ENCODE assay signal across 27 mouse cellular contexts in the genomic region with DNA sequence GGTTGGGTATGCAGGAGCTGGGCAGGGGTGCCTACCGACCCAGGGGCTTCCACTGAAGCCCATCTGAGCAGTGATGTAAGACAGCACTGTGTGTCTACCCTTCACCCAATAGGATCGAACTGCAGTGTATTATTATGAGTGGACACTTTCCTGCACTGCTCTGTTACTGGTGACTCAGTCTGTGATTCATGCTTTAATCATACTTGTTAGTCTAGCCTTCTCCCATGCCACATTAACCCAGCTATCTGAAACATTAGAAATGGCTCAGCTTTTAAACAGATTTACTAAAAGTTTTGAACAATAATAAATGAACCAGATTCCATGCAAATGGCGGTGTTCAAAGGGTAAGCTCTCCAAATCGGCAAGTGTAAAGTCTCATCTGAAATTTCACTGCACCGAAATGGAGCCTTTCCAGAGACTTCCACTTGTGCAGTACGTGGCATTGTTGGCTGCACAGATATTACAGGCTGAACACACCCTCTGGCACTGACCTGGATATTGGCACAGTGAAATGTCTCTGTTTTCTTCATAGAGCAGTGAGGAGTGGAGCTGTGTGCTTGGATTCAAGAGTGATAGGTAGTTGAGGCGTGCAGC. TPM values are rescaled to one million over a fixed set of nuclear protein-coding genes. Genes with fewer than 3 reads are reported as not detected.
DNase-seq lines count a peak whose midpoint lies in the region; ATAC-seq lines count a peak whose summit lies in the region.
"Had no signal": no experiment of that assay in that cellular context is flagged by ENCODE, and none has a peak within 500 bp of the region (broad histone marks: within the 10 kb centered on the region; RNA-seq: fewer than 3 reads in every experiment).

No protein-coding gene starts in this region.

- no peaks in the 10 kb centered on the region for H3K9me3 ChIP-seq in hindbrain, embryonic 12.5 days (replicated peaks)
- H3K9me3 ChIP-seq: heart, embryonic 10.5 days; heart, embryonic 15.5 days; neural tube, embryonic 12.5 days had no signal

- no peak for ATAC-seq in hindbrain, embryonic 12.5 days (ENCODE audit: low FRiP score)
- ATAC-seq: forebrain, embryonic 14.5 days; intestine, embryonic 16.5 days; midbrain, embryonic 16.5 days had no signal

- no peak overlapping the region for H3K9ac ChIP-seq in hindbrain, embryonic 12.5 days
- H3K9ac ChIP-seq: heart, embryonic 15.5 days; liver, embryonic 14.5 days; lung, embryonic 14.5 days; neural tube, embryonic 12.5 days had no signal

- H3K27ac ChIP-seq in hindbrain, embryonic 12.5 days, result no peak overlapping the region
- H3K27ac ChIP-seq: heart, embryonic 10.5 days; heart, embryonic 15.5 days; kidney, postnatal 0 days; liver, embryonic 14.5 days; neural tube, embryonic 12.5 days had no signal

- H3K4me1 ChIP-seq in hindbrain, embryonic 12.5 days, result peaks cover 9% of the 10 kb centered on the region; the same call in 1 of the 2 replicates

- H3K4me3 ChIP-seq in hindbrain, embryonic 12.5 days, result no peak overlapping the region
- H3K4me3 ChIP-seq: heart, embryonic 10.5 days; heart, embryonic 15.5 days; neural tube, embryonic 12.5 days had no signal

- no peak overlapping the region for H3K4me2 ChIP-seq in hindbrain, embryonic 12.5 days (replicated peaks)
- H3K4me2 ChIP-seq: heart, embryonic 15.5 days; lung, embryonic 14.5 days; neural tube, embryonic 12.5 days had no signal

- 0 out of 2 replicates have a peak, but pooled peaks cover 3% of the 10 kb centered on the region for H3K27me3 ChIP-seq in hindbrain, embryonic 12.5 days
- H3K27me3 ChIP-seq: heart, embryonic 15.5 days; neural tube, embryonic 12.5 days had no signal

- DNase-seq in adrenal gland, adult 2 months, result peak; percentile 59
- no peak for DNase-seq in adrenal gland, adult 8-10 months
- DNase-seq in 3134 (ENCODE audit: extremely low read depth, insufficient read length, low spot score), result peak; percentile 68
- peak; percentile 61 for DNase-seq in NIH3T3 (ENCODE audit: low read depth)
- DNase-seq in fibroblast of lung, adult 2 months (ENCODE audit: low read depth), result peak; percentile 73
- no peak for DNase-seq in MN1 (ENCODE audit: low spot score)
- DNase-seq: cerebellum, adult 11 months; cerebellum, postnatal 10 days; gastrocnemius, postnatal 14 days; heart, adult 11 months; kidney, adult 8-10 months; layer of hippocampus, postnatal 36 days; left cerebral cortex, postnatal 4 days; lung, embryonic 14.5 days; lung, postnatal 14 days; right cerebral cortex, postnatal 4 days; thymus, adult 2 months; thymus, postnatal 36 days had no signal

- 90% methylated on average over 7 of the region's 7 CpGs for WGBS in hindbrain, embryonic 12.5 days

- H3K36me3 ChIP-seq in hindbrain, embryonic 12.5 days, result no peaks in the 10 kb centered on the region
- H3K36me3 ChIP-seq: heart, embryonic 10.5 days; heart, embryonic 15.5 days; neural tube, embryonic 12.5 days had no signal

RNA-seq across cellular contexts. Expression of gene Arhgap42, which starts 2.4 kb away (rescaled TPM):
- 10 to 100 TPM; 26.0 to 31.1 TPM for total RNA-seq in adrenal gland, adult 2 months (2021)
- polyA plus RNA-seq in adrenal gland, adult 2 months (2012; rRNA removed), result 25.2 and 31.8 TPM in 2 replicates
- total RNA-seq in adrenal gland, adult 8-10 months (2022), result 10 to 100 TPM; 20.5 to 41.4 (median 27.8) TPM
- 27.7 and 28.3 TPM in 2 replicates for polyA plus RNA-seq in hindbrain, embryonic 12.5 days (2016; fragmentation: Nextera tagmentation; extraction: Ambion mirVana)

Comparison
In these comparisons a context has a peak if more than half of its experiments do, and no peak if none do; other contexts are left out.
1. DNase-seq: peak in adrenal gland, adult 2 months (single experiment), 3134 (single experiment), NIH3T3 (single experiment) and fibroblast of lung, adult 2 months (single experiment); none in adrenal gland, adult 8-10 months (single experiment) and MN1 (single experiment).